Mouse (Mus musculus) mature B cell (primary cell): ENCODE measurements around the gene Ddi1.
"Not testable (repeated sequence)": the region's sequence is repeated elsewhere in the genome, so short reads cannot be mapped to it uniquely, and the experiment has no call there.

Source experiments
- in situ Hi-C: fragments of 300-500 bp; cut with MboI; formaldehyde crosslinking; loops from 2 replicates; pipeline ENCODE4 v1.14.3; 2019

The Ddi1 gene

DNA sequence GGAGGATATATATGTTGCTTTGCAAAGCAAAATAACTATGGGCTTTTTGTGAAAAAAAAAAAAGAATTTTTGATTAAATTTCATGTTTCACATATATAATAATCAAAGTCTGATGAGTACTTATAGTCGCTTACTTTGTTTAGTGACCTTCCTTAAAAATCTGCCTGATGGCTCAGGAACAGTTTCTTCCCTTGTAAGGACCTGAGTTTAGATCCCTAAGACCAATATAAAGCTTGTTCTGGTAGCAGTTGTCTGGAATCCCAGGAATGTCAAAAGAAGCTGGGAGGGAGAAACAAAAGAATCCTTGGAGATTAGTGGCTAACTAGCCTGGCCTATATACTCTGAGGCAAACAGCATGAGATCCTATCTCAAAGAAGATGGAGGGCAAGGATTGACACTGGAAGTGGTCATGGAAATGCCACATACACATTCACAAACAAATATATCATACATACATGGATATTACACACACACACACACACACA, at the start of gene Ddi1:
Gene Ddi1, minus strand, starts transcription at position 51 of the 485 bp plus-strand sequence.
- in situ Hi-C loops: no loop called here

DNA sequence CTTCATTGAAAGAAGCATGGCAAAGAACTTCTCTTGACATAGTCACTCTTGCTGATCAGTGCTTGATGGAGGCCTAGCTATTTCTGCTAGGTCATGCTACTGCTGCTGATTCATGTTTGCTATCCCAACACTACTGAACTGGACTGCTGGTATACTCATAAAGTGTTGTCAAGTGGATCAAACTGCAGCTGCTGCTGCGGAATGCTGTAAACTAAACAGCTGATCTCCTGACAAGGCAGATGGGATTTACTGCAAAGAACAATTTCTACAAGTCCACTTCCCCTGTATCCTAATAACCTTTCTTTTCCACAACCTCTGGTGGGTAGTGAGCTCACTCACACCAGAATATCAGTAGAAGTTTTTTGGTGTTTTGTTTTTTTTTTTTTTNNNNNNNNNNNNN, 47.5 kb upstream of the Ddi1 start:
- in situ Hi-C loops: no loop called here

DNA sequence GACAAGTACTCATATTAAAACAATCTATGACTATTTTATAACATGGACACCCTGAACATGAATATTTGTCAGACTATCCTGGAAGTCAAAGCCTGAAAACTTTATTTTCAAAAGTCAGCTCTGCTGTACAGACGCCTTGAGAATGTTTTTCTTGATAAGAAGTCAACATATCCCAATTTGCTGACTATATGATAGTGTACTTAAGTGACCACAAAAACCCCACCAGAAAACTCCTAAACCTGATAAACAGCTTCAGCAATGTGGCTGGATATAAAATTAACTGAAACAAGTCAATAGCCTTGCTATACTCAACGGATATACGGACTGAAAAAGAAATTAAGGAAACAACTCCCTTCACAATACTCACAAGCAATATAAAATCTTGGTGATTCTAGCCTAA, 36.2 kb upstream of the Ddi1 start:
- in situ Hi-C loops: no loop called here

DNA sequence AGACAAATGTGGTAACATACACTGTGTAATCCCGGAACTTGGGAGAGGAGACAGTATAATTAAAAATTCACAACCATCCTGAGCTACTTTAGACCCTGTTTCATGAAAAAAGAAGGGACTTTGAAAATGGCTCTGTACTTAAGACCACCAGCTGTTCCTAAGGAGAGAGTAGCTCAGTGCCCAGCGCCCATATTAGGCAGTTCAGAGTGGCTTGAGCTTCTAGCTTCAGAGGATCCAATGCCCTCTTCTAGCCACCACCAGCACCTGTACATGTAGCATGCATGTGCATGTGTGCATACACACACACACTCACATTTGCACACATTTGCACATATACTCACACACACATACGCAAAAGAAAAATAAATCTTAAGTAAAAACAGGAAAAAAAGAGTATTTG, 34.9 kb upstream of the Ddi1 start:
- in situ Hi-C loops: no loop called here

DNA sequence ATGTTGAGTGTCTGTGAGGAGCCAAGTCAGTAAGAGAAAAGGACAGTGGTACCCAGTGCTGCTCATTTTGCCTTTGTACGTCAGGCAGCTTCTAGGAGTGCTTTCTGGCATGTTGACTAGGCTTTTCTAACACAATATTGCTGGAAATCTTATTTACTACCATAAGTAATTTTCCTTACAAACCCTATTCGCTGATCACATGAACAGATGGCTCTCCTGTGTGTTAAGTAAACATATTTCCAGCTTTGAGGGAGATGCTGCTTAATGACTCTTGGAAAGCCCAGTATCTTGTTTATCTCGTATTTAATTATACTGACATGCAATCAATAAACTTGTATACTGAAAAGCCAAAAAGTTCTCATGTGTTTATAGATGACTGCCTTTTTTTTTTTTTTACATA, 32.4 kb upstream of the Ddi1 start:
- in situ Hi-C loops: no loop called here

GRCm38 (mm10) chr9:6298547-6298946, 28.9 kb upstream of the Ddi1 start:
- in situ Hi-C loops: no loop called here

DNA sequence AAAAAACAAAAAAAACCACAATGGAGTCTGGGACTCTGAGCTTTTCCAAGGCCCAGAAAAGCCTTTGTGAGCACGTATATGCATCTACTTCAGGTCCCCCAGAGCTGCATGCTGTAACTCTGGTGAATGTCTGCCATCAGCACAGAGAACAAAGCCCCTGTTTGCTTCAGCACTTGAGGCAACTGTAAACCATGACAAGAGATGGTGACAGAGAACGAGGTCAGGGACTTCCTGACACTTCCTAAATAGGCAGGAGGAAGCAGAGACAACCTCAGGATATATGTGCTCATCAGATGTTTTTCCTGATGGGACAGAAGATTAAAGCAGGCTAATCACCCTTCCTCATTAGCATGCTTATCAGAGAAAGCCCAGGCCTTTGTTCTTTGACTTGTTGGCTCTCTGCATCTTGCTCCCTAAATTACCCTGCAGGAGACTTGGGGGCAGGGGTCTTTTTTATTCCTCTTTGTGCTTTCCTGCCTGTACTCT, 19.6 kb upstream of the Ddi1 start:
- in situ Hi-C loops: no loop called here

- in situ Hi-C loops: no loop called here
Observed at GRCm38 (mm10) chr9:6286770-6287169, 17.1 kb upstream of the Ddi1 start.

GRCm38 (mm10) chr9:6277526-6277925, 7.9 kb upstream of the Ddi1 start:
- in situ Hi-C loops: no loop called here

- in situ Hi-C loops: no loop called here
Observed at GRCm38 (mm10) chr9:6276395-6276794, 6.7 kb upstream of the Ddi1 start.

DNA sequence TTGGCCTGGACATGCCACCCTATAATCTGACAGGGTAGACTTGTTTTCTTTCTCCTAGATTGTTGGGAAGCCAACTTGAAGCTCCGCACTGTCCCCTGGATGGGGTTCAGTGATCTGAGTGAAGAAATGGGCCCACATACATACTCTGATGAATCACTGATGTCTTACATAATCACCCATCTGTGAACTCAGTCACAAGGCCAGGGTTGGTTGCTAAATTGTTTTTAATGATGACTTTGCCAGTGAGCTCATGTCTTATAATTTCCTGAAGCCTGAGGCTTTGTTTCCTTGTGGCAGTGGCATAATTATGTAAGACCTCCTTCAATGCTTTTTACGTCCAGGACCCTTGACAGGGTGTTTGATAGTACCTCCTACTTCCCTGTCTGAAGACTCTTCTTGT, 4.8 kb downstream of the Ddi1 start:
- in situ Hi-C loops: no loop called here

DNA sequence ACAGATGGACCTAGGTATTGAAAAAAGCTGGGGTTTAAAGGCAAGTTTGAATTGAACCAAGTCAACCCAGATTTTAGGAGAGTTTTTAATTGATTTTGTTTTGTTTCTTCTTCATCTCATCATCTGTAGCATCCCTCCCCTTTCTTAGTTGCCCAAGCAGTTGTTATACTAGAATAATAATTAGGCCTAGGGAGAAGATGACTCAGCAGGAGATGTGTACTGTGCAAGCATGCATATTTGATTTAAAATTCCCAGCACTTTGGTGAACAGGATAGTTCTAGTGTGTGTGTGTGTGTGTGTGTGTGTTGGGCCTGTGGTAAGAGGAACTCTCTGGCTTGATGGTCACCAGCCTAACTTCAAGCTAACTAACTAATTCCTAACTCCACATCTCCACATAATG, 12.6 kb downstream of the Ddi1 start:
- in situ Hi-C loops: no loop called here

DNA sequence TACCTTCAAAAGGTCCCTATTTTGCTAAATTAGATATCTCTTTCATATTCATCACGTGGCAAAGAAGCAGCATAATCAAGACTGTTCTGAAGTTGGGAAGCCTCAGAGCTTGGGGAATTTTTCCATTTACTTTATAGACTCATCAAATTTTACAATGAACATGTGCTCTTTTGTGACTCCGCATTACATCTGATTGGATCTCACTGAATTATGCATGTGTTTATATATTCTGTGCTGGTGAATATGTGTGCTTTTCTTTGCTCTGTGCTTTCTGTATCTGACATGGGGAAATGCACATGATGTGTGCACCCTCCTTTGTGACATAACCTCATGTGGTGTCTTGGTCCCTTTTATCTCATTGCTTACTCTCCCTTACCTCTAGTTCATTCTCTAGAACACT, 17.7 kb downstream of the Ddi1 start:
- in situ Hi-C loops: no loop called here

GRCm38 (mm10) chr9:6250320-6250719, 19.3 kb downstream of the Ddi1 start:
- in situ Hi-C loops: no loop called here

DNA sequence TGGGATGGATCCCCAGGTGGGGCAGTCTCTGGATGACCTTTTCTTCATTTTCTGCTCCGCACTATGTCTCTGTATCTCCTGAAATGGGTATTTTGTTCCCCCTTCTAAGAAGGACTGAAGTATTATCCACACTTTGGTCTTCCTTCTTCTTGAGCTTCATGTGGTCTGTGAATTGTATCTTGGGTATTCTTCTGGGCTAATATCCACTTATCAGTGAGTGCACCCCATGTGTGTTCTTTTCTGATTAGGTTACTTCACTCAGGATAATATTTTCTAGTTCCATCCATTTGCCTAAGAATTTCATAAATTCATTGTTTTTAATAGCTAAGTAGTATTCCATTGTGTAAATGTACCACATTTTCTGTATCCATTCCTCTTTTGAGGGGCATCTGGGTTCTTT, 33.7 kb downstream of the Ddi1 start:
- in situ Hi-C loops: not testable (repeated sequence)

DNA sequence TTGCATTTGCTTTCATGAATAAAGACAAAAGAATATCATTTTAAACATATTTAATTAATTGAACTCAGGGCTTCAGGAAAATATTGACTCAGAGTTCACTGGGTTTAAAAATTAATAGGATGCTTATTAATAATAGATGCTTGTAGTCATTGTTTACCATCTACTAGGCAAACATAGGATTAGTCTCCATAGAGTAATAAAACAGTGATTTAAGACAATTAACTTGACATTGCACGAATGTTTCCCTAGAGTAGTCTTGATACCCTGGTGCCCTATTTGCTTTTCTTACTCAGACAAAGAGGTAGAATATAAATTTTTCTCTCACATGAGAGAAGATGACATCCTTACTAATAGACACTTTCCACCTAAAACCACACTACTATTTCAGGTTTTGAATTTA, 52.1 kb downstream of the Ddi1 start:
- in situ Hi-C loops: no loop called here

DNA sequence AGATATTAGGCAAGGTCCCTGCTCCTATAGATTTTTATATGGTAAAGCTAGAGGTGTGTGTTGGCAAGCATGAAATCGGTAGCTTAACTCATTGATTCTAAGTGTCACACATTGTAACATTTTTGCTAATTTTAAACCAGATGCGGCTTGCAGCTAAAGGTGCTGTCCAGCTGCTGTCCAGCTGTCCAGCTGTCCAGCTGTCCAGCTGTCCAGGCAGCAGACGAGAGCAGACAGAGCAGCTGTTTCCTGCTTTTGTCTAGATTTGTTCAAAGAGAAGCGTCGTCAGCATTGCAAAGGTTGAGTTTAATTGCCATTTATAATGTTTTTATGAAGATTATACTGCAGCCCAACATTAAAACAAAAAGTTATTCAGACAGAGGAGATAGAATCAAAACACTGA, 56.8 kb downstream of the Ddi1 start:
- in situ Hi-C loops: no loop called here
